ENCODE assay signal across 8 mouse cellular contexts in genomic region chr14:118986653-118987522, GRCm38 (mm10). TPM values are rescaled to one million over a fixed set of nuclear protein-coding genes. Genes with fewer than 3 reads are reported as not detected.
A peak's percentile ranks its signal among the peaks of the same experiment; 100 is the strongest.
DNase-seq lines count a peak whose midpoint lies in the region; ATAC-seq lines count a peak whose summit lies in the region.

No protein-coding gene starts in this region.

- peak; percentile 34 for DNase-seq in ovary, postnatal 10 days (ENCODE audit: low spot score)
- no peak for DNase-seq in ovary, adult 18-20 months (ENCODE audit: low spot score)
- DNase-seq in cerebellum, adult 18-20 months = peak; percentile 74 to 80
- DNase-seq in intestine, embryonic 14.5 days (ENCODE audit: low spot score) = peak; percentile 86
- peak; percentile 66 for DNase-seq in left cerebral cortex, postnatal 4 days
- DNase-seq in spleen, adult 18-20 months = peak; percentile 30 to 73

- ATAC-seq in forebrain, embryonic 16.5 days = peak; percentile 53
- ATAC-seq in intestine, embryonic 14.5 days (replicated peaks; ENCODE audit: low FRiP score, low TSS enrichment, low read depth) = no peak
- peak; percentile 62 for ATAC-seq in midbrain, embryonic 13.5 days

- H3K27ac ChIP-seq in forebrain, embryonic 16.5 days (ENCODE audit: low read length) = no peak overlapping the region
- no peak overlapping the region for H3K27ac ChIP-seq in intestine, embryonic 14.5 days (ENCODE audit: low read depth)
- no peak overlapping the region for H3K27ac ChIP-seq in midbrain, embryonic 13.5 days

- H3K9ac ChIP-seq in forebrain, embryonic 16.5 days (replicated peaks; ENCODE audit: low read depth, low read length) = no peak overlapping the region
- no peak overlapping the region for H3K9ac ChIP-seq in intestine, embryonic 14.5 days (ENCODE audit: low read length)
- H3K9ac ChIP-seq in midbrain, embryonic 13.5 days (replicated peaks) = no peak overlapping the region

- H3K36me3 ChIP-seq in forebrain, embryonic 16.5 days (ENCODE audit: control insufficient read depth, insufficient read depth) = no peaks in the 10 kb centered on the region
- H3K36me3 ChIP-seq in intestine, embryonic 14.5 days (ENCODE audit: control insufficient read depth, insufficient read depth, low read length) = peaks cover 26% of the 10 kb centered on the region
- H3K36me3 ChIP-seq in midbrain, embryonic 13.5 days = peaks cover 22% of the 10 kb centered on the region

- no peak overlapping the region for H3K4me3 ChIP-seq in forebrain, embryonic 16.5 days (replicated peaks; ENCODE audit: low read length)
- H3K4me3 ChIP-seq in intestine, embryonic 14.5 days (ENCODE audit: low read depth, low read length) = no peak overlapping the region
- no peak overlapping the region for H3K4me3 ChIP-seq in midbrain, embryonic 13.5 days (replicated peaks)

- H3K4me1 ChIP-seq in forebrain, embryonic 16.5 days (replicated peaks; ENCODE audit: control insufficient read depth, insufficient read depth, low read length) = no peaks in the 10 kb centered on the region
- H3K4me1 ChIP-seq in intestine, embryonic 14.5 days (replicated peaks; ENCODE audit: control insufficient read depth, insufficient read depth, low read length) = no peaks in the 10 kb centered on the region
- H3K4me1 ChIP-seq in midbrain, embryonic 13.5 days (replicated peaks) = no peaks in the 10 kb centered on the region

- no peak overlapping the region for H3K4me2 ChIP-seq in forebrain, embryonic 16.5 days (ENCODE audit: low read length)
- H3K4me2 ChIP-seq in intestine, embryonic 14.5 days (ENCODE audit: low read length) = no peak overlapping the region
- H3K4me2 ChIP-seq in midbrain, embryonic 13.5 days (replicated peaks) = no peak overlapping the region

- H3K27me3 ChIP-seq in forebrain, embryonic 16.5 days (replicated peaks; ENCODE audit: control insufficient read depth, insufficient read depth, low read length) = no peaks in the 10 kb centered on the region
- no peaks in the 10 kb centered on the region for H3K27me3 ChIP-seq in intestine, embryonic 14.5 days (replicated peaks; ENCODE audit: control insufficient read depth, insufficient read depth, low read length)
- no peaks in the 10 kb centered on the region for H3K27me3 ChIP-seq in midbrain, embryonic 13.5 days

- H3K9me3 ChIP-seq in forebrain, embryonic 16.5 days (ENCODE audit: control insufficient read depth, low read length) = no peaks in the 10 kb centered on the region
- no peaks in the 10 kb centered on the region for H3K9me3 ChIP-seq in intestine, embryonic 14.5 days (ENCODE audit: control insufficient read depth, low read length)
- H3K9me3 ChIP-seq in midbrain, embryonic 13.5 days = no peaks in the 10 kb centered on the region

- WGBS in forebrain, embryonic 16.5 days = 39% methylated on average over 16 of the region's 16 CpGs
- WGBS in intestine, embryonic 14.5 days = 44% methylated on average over 16 of the region's 16 CpGs
- 36% methylated on average over 16 of the region's 16 CpGs for whole genome bisulfite sequencing in midbrain, embryonic 13.5 days

- intact Hi-C loops in left cerebral cortex, postnatal 4 days (cut with DNase I) = no loop called here

RNA-seq across cellular contexts. Expression of gene Dnajc3, which starts 49.1 kb away (rescaled TPM):
- polyA plus RNA-seq in forebrain, embryonic 16.5 days (2015; fragmentation: Nextera tagmentation; extraction: Ambion mirVana) = 19.4 and 23.5 TPM in 2 replicates
- 34.4 and 40.9 TPM in 2 replicates for polyA plus RNA-seq in intestine, embryonic 14.5 days (2014; fragmentation: Nextera tagmentation; extraction: Ambion mirVana)
- total RNA-seq in left cerebral cortex, postnatal 4 days (2021) = 10 to 100 TPM; 22.5 to 25.5 TPM
- 17.0 and 19.1 TPM in 2 replicates for polyA plus RNA-seq in midbrain, embryonic 13.5 days (2015; fragmentation: Nextera tagmentation; extraction: Ambion mirVana)
